Mouse (Mus musculus) erythroblast, embryonic 14.5 days (primary cell): ENCODE measurements around the gene Tbca. TPM values are rescaled to one million over a fixed set of nuclear protein-coding genes. Genes with fewer than 3 reads are reported as not detected.

Experiments used
- H3K27me3 ChIP-seq: 2 replicates; pipeline ENCODE4 v1.6.1; 2012; ENCODE audit warnings: inconsistent platforms; ENCODE audit not compliant: control insufficient read depth
- H3K36me3 ChIP-seq: 2 replicates; pipeline ENCODE4 v1.6.1; 2012; ENCODE audit warnings: mild to moderate bottlenecking, inconsistent platforms; ENCODE audit not compliant: control insufficient read depth
- H3K4me1 ChIP-seq: 2 replicates; pipeline ENCODE4 v1.6.1; 2012; ENCODE audit warnings: inconsistent platforms; ENCODE audit not compliant: control insufficient read depth
- H3K4me3 ChIP-seq: replicated peaks from 2 replicates; pipeline ENCODE3; 2012; ENCODE audit warnings: moderate library complexity, mild to moderate bottlenecking, inconsistent platforms
- H3K9me3 ChIP-seq: 2 replicates; pipeline ENCODE4 v1.6.1; 2012; ENCODE audit warnings: low read length, inconsistent platforms, mixed read lengths; ENCODE audit not compliant: control insufficient read depth
- GATA1 ChIP-seq: IDR thresholded peaks from 2 replicates; pipeline ENCODE4 v1.6.1; 2012; ENCODE audit warnings: low read length, inconsistent platforms, mixed read lengths
- TAL1 ChIP-seq: IDR thresholded peaks from 3 replicates; pipeline ENCODE4 v1.6.1; 2012; ENCODE audit warnings: low read length, inconsistent platforms, mixed read lengths
- polyA plus RNA-seq: library from polyadenylated mRNA; stranded (reverse); fragments of >175 nt; gene quantifications from 2 replicates; pipeline ENCODE4 v1.2.3, GENCODE M21; 2012

Tbca gene
- polyA plus RNA-seq: 0.60 and 1.5 TPM in 2 replicates

- Histone ChIP-seq H3K27me3 (peaks cover 6% of the 10 kb centered on the region), H3K4me1 (peaks cover 40% of the 10 kb centered on the region), H3K9me3 (no peaks in the 10 kb centered on the region), H3K4me3 (peak within 1 kb of the TSS; percentile 97), H3K36me3 (no peaks in the 10 kb centered on the region; the same call in 1 of the 2 replicates)
- TF ChIP-seq GATA1: no peak
- no peak for TF ChIP-seq TAL1
Observed at GRCm38 (mm10) chr13:94788771-94789649, at the start of gene Tbca. Gene Tbca (plus strand): TSS chr13:94788910.

DNA sequence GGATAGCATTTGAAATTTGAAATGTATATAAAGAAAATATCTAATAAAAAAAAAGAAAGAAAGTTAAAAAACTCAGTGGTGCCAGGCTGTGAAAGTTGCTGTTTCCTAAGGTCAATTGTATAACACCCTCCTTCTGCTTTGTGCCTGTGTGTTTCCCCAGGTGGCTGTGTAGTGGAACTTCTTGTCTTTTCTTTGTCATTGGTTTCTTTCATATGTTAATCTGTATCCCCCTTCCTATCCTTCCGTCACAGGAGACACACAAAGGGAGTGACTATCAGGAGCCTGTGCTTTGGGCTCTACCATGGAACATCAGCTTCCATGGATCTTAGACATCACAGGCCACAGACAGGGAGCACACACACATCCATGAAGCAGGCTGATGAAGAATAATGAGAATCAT is 43.5 kb upstream of the Tbca start:
- Histone ChIP-seq H3K36me3 (no peaks in the 10 kb centered on the region), H3K27me3 (no peaks in the 10 kb centered on the region)
- TF ChIP-seq TAL1: no peak
- no peak for TF ChIP-seq GATA1

DNA sequence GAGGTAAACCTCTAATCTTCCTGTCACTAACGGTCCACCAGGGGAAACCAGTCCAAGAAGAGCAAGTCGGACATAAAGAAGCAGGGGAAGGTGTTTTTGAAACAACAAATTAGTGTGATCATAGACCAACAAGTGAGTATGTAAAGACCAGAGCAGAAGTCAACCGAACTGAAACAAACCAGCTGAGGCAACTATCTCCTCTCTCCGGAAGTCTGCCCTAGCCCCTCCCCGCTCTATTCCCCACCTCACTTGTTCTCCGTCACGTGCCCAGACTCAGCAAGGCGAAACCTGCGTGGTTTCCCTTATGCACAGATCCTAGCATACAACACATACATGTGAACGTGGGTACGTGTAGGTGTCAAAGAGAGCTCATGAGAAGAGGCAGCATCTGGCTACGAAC is 22.9 kb upstream of the Tbca start:
- no peaks in the 10 kb centered on the region for H3K9me3 ChIP-seq
- no peak overlapping the region for H3K4me3 ChIP-seq
- no peaks in the 10 kb centered on the region for H3K4me1 ChIP-seq
- H3K27me3 ChIP-seq: no peaks in the 10 kb centered on the region
- H3K36me3 ChIP-seq: no peaks in the 10 kb centered on the region
- TF ChIP-seq GATA1: no peak

More for the DNA sequence above, 43.5 kb upstream of the Tbca start:
- no peaks in the 10 kb centered on the region for H3K4me1 ChIP-seq
- no peaks in the 10 kb centered on the region for H3K9me3 ChIP-seq
- H3K4me3 ChIP-seq: no peak overlapping the region

DNA sequence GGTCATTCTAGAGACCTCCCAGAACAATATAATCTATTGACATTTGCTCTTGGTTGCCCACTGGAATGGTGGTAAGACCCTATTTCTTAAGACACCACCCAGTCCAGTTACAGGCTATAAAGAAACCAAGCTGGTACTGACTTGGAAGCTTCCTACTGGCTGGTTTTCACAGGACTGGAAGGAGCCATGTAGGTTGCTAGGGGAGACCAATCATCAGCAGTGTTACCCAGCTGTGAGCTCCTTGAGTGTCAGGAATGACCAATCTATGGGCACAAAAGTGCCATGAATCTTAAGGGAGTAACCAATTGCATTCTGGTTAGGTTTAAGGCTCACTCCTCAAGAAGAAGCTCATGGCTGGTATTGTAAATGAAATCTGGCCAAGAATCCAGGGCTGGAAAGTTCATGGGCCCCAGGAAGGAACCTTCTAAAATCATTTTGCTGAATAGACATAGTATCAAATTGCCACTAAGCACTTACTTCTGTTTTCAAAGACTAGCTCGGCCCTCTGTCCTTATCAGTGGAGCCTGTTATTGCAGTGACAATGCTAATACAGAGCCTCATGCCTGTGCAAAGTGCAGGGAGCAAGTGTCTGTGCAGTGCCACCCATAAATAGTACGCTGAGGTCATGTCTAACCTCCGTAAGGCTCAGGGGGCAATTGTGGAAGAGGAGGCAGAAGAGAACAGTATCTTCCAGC is 20.1 kb upstream of the Tbca start:
- no peaks in the 10 kb centered on the region for H3K36me3 ChIP-seq
- no peaks in the 10 kb centered on the region for H3K27me3 ChIP-seq
- no peaks in the 10 kb centered on the region for H3K4me1 ChIP-seq
- TF ChIP-seq TAL1 (no peak), GATA1 (no peak)
- no peaks in the 10 kb centered on the region for H3K9me3 ChIP-seq
- no peak overlapping the region for H3K4me3 ChIP-seq

DNA sequence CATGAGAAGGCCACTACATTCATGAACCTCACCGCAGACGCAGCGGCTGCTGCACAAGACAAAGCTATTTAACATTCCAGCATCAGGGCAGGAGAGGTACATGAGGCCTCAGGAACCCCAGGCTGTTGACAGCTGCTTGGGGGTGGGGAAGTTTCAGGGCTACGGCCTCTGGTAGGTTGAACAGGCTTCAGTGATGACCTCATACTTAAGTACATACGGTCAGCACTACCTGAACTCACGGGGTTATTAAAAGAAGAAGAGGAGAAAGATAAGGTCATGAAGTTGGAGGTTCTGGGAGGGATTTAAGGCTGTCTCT is 19.6 kb upstream of the Tbca start:
- Histone ChIP-seq H3K36me3 (no peaks in the 10 kb centered on the region), H3K4me3 (no peak overlapping the region), H3K4me1 (no peaks in the 10 kb centered on the region), H3K9me3 (no peaks in the 10 kb centered on the region), H3K27me3 (no peaks in the 10 kb centered on the region)
- TF ChIP-seq TAL1 (no peak), GATA1 (no peak)

DNA sequence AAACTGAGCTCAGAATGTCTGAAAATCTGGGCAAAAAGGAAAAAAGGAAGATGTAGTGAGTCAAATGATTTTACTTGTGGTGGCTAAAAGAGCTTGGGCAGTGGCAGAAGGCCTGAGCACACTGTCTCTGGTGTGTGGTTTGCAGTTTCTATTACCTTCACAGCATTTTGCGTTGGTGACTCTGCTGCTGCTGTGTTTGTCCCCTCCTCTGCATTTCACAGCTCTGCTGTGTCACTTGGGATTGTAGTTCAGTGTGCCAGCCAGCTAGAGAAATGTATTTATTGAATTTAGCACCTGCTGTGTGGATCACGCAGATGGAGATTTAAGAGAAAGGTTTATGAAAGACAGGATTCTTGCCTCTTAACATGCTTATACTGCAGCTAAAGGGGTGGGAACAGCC is 1.8 kb upstream of the Tbca start:
- Histone ChIP-seq H3K4me3 (no peak overlapping the region), H3K4me1 (peaks cover 35% of the 10 kb centered on the region), H3K27me3 (peaks cover 6% of the 10 kb centered on the region), H3K36me3 (no peaks in the 10 kb centered on the region; the same call in 1 of the 2 replicates), H3K9me3 (no peaks in the 10 kb centered on the region)
- TF ChIP-seq GATA1 (no peak), TAL1 (no peak)

DNA sequence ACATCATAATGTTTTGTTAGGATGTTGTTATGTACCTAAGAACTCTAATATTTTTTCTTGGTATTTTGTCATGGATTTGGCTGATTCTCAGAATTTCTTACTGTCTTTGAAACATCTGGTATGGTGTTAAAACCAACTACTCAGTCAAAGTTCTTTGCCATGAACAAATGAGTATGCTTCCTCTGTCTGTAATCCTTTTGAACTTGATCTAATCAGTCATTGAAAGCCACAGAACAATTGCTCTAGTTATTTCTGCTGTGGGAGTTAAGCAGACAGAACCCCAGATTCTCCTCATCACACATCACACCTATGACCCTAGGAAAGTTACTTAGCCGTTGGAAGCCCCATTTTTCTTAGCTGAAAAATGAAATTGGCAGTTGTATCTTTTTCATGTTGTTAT is 6.0 kb downstream of the Tbca start:
- H3K4me3 ChIP-seq: no peak overlapping the region
- no peaks in the 10 kb centered on the region for H3K9me3 ChIP-seq
- H3K36me3 ChIP-seq: no peaks in the 10 kb centered on the region; the same call in 1 of the 2 replicates
- H3K27me3 ChIP-seq: no peaks in the 10 kb centered on the region
- no peak for TF ChIP-seq TAL1
- TF ChIP-seq GATA1: no peak
- peaks cover 24% of the 10 kb centered on the region for H3K4me1 ChIP-seq

GRCm38 (mm10) chr13:94803480-94804057 is 14.9 kb downstream of the Tbca start:
- no peaks in the 10 kb centered on the region for H3K9me3 ChIP-seq
- H3K27me3 ChIP-seq: no peaks in the 10 kb centered on the region
- peaks cover 2% of the 10 kb centered on the region for H3K4me1 ChIP-seq
- no peak for TF ChIP-seq GATA1
- TF ChIP-seq TAL1: no peak
- H3K36me3 ChIP-seq: peaks cover 2% of the 10 kb centered on the region; the same call in 1 of the 2 replicates
- no peak overlapping the region for H3K4me3 ChIP-seq
